Mouse (Mus musculus) fibroblast of lung, adult 2 months (primary cell): ENCODE data around the gene Mpv17l.
"Not testable (repeated sequence)": the region's sequence is repeated elsewhere in the genome, so short reads cannot be mapped to it uniquely, and the experiment has no call there.

Source experiments
- DNase-seq: peaks from one replicate; pipeline ENCODE4 v3.0.0-alpha.2; 2011; ENCODE audit warnings: low read depth

Gene Mpv17l

DNA sequence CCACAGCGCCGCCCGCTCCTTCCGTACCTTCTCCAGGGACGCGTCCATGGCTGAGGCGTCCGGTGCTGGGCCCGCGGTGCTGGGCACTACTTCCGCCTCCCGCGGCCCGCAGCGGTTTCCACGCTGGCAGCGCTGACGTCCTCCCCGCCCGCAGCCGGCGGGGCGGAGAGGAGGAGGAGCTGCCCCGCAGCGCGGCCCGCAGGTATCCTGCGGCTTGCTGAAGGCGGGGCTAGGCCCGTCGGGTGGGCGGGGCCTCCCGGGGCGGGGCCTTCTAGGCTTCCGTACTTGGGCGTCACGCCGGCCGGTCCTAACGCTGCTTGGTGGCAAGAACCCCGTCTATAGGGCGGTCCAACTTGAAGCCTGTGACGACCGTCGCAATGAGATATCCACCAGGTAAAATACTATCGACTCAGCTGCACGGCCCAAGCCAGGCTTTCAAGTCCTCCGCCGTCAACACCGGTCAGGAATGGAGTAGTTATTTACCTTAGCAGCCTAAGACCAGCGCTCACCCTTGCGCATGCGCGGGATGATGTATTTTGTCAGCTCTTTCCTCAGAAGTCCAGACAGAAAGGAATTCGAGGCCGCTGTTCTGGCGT, at the start of gene Mpv17l, which contains the start of gene Pdxdc1:
TSS of gene Mpv17l (plus strand) at position 274 of the 596 bp plus-strand sequence.
TSS of gene Pdxdc1 (minus strand) at position 244 of the 596 bp plus-strand sequence.
- peak; percentile 93 for DNase-seq

DNA sequence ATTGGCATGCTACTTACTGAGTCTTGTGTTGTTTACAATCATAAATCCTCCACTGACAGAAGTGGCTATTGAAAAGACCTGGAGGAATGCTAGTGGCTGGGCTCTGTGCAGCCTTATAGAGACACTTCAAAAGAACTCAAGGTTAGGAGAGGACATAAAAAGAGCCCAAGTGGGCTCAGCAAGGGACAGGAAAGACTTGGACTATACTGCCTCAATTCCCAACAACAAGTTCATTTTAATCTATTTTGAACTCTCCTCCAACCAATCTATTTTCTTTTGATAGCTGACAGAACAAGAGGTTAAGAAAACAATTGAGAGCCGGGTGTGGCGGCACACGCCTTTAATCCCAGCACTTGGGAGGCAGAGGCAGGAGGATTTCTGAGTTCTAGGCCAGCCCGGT, 49.1 kb upstream of the Mpv17l start:
- DNase-seq = no peak

DNA sequence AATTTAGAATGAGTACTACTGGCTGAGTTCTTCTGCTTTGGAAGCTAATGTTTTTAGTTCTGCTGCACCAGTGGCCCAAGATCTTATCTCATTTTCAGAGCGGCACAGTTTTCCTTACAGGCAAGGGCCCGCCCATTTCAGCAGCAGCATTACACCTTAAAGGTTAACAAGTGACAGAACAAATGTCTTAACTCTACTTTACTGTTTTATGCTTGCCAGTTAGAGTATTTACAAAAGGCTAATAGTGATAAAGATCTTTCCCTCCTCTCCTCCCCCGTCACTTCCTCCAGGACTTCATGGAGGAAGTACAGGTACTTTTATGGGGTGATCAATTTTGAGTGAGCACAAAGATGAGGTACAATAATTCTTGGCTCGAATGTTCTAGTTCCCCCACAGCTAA, 36.9 kb upstream of the Mpv17l start:
- DNase-seq = no peak

DNA sequence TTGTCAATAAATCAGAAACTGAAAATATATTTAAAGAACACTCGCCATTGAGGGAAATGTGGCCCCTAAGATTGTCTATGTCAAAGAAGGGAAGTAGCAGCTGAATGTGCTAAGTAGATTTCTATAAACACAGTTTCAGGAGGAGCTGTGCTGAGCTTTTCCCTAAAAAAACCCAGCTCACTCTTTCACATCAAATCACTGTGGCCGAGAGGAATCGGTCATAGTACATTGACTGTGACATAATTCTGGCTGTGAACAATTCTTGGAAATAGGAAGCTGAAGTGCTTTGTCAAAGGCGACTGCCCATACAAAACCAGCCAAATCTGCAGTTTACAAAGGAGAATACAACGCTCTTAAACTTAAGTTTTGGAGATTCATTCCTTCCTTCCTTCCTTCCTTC, 36.3 kb upstream of the Mpv17l start:
- DNase-seq = no peak

DNA sequence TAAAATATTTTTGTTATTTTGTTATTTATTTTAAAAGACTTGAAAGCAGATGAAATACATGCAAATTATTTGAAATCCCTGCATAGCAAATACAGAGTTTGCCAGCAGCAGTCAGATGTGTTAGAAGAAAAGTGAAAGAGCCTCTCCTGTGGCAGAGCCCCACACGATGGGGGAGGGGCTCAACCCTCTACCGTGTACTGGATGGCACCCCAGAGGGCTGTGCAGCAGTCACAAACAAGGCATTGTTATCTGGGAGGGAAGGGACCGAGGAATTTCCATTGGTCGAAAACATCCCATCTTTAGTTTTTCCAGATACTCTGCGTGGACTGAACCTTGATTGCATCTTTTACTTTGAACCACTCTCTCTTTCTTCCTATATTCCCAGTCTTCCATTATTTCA, 35.6 kb upstream of the Mpv17l start:
- not testable (repeated sequence) for DNase-seq

DNA sequence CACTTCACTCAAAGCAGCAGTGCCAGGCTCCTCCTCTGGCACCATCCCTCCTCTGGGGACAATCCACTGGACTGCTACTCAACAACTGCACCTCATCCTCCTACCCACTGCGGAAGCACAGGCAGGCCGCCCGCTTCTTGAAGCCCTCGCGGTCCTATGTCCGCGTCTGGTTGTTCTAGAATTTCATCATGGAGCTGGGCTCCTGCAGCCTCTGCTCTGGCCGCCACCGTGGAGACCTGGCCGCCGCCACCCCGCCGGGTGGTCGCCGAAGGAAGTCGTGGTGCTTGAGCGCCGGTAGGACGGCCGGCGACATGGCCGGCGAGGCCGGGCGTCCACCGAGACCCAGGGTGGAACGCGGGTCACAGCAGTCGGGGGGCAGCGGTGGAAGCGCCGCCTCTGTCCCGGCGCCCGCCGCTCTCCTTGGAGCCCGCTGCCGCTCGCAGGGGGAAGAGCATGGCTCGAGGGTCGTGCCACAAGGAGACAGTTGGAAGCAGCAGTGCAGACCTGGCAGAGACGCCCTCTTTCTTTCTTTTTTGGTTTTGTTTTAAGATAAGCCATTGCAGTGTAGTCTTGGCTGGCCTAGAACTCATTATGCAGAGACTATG, 34.9 kb upstream of the Mpv17l start:
- no peak for DNase-seq

DNA sequence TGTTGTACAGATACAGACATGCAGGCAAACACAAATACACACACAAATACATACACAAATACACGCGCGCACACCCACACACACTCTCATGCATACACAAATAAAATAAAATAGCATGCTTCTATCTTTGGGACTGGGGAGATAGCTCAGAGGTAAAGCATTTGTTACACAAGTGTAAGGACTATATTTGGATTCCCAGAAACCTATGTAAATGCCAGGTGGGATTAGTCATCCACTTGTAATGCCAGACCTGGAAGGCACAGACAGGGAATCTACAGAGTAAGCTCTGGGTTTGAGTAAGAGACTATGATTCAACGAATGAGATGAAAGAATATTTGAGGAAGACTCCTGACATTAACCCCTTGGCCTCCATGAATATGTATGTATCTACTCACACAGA, 27.5 kb upstream of the Mpv17l start:
- no peak for DNase-seq

DNA sequence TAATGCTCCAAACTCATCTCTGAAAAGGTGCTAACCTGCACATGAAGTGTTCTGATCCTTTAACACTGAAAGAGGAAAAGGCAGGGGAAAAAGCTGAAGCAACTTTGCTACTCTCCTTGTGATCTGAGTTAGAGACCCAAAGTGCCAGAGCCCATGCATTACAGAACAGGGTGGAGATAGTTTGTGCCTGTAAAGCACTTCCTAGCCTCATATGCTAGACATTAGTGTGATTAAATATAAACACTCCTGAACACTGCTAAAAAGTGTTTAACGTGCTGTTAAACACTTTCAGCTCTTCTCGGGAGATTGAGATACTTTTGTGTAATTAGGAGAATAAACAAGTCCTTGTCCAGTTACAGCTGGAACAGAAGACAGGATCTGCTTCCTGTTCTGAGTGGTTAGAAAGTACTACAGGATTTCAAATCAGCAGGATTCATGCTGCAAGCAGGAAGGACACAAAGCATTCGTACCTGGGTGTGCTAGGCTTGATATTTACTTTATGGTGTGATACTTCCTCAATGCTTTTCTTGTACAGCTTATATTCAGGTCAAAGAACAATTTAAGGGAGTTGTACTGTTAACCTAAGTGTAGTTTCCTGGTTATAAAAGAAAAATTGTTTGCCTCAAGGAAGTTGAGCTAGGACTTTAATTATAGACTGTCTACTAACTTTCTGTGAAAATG, 19.7 kb upstream of the Mpv17l start:
- DNase-seq = no peak

DNA sequence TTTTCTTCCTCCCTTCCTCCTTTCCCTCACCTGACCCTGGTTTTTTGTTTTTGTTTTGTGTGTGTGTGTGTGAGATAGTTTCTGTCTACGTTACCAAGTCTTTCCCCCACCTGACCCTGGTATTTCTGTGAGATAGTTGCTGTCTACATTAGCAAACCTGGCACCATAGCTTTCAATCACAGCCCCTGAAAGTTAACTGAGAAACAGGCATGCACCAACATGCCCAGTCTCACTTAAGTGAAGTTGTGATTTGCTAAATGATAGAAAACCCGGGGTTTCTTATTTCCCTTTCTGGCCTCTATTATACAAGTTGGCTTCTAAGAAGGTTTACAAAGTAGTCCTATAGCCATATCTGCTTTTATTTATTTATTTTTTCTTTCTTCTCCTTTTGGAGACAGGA, 12.5 kb upstream of the Mpv17l start:
- no peak for DNase-seq

DNA sequence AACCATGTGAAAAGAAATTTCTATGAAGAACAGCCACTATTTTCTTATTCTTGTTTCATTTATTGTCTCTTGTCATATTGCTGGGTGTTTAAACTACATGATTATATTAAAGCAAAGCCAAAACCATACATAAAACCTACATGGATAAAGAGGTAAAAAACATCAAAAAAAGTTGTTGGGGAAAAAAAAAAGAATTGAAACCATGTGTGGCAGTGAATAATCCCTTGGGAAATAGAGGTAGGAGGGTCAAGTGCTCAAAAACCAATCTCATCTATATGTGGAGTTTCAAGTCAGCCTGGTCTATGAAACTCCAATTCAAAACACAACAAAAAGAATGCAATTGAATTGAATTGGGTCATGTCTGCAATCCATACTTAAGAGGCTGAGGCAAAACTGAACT, 10.1 kb upstream of the Mpv17l start:
- no peak for DNase-seq

DNA sequence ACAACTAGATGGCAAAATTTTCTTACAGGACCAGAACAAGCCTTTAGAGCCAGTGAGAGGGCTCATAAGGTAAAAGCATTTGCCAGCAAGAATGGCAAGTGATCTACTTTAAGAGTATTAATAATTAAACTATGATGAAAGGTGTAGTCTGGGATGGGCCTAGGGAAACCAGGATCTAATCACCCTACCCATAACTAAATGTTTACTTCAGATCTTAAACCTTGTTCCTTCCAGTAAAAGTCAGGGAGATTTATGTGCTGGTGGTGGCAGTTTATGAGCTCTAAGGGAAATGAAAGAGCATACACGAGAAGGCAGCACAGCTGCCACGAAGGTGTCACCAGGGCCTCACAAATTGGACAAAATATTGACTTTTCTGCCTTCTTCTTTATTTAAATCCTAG, 8.9 kb upstream of the Mpv17l start:
- DNase-seq = no peak

DNA sequence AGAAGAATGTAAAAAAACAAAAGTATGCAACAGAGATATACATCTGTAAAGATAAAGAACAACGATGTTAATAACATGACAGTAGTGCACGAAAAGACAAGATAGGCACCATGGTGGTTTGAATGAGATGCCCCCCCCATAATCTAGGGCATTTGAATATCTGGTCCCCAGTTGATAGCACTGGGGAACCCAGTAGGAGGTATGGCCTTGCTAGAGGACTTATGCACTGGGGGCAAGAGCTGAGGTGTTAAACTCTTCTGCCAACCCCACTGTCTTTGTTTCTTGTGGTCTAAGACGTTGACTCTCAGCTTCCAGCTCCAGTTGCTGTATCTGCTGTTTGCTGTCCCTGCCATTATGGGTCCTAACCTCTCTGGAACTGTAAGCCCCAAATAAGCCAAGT, 7.2 kb upstream of the Mpv17l start:
- no peak for DNase-seq

DNA sequence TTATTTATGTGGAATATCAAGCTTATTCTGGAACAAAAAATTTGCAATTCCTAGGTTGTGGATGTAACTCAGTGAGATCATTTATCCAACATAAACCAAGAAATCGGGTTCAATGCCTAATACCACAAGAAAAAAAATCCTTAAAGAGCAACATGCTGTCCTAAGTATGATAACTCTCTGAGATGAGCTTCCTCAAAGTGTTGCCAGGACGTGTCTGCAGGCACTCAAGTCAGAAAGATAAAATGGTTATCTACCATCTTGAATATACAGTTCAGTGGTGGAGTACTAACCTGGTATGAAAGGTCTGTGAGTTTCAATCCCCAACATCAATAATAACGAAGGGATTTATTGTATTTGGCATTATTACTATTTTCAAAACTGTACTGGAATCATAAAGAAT, 6.6 kb upstream of the Mpv17l start:
- DNase-seq = no peak

DNA sequence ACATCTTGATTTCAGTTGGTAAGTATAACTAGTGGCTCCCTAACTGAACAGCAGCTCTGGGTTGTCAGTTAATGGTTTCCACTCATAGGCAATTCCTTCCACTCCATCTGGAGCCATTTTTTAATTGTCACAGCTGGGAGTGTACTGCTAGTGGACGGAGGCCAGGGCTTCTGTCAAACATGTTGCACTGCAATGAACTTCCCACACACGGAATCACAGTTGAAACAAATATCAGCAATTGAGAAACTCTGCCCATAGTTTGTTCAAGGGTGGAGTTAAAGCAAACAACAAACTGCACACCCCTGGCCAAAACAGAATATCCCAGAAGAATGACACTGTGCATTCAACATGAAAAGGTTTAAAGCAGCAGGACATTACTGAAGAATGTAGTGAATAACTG, 4.0 kb upstream of the Mpv17l start:
- no peak for DNase-seq

DNA sequence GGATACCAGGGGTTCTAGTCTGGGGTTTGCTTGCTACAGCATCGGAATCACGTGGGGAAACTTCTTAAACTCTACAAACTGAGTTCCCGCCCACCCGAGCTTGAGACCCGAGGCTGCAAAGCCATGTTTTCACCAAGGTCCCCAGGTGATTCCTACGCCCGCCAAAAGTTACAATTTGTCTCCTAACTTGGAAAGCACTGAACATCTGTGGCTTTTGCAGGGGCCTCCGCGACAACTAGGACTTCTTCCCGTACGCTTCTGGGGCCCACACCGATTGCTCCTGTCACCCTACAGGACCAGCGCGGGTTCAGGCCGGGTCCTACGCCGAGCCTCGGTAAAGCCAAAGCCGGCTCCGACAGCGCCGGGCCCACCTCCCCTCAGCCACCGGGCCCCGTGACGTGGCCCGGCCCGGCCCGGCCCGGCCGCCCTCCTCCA, 547 bp upstream of the Mpv17l start:
- no peak for DNase-seq

DNA sequence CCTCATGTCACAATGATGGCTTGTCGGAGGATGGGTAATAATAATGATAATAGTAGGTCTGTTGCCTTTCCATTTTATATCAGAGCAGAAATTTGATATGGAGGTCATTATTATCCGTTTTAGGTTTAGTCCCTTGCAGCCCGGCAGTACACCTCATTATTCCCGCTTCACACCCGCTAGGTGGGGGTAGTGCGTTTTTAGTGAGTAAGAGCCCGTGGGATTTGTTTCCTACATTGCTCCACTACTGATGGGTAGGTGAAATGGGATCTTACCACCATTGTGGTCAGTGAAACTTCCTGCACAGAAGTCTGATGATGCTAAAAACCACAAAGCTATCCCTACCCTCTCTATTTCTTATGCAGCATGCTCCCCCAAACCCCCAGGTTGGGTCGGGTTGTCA, 527 bp downstream of the Mpv17l start:
- DNase-seq = peak; percentile 89

DNA sequence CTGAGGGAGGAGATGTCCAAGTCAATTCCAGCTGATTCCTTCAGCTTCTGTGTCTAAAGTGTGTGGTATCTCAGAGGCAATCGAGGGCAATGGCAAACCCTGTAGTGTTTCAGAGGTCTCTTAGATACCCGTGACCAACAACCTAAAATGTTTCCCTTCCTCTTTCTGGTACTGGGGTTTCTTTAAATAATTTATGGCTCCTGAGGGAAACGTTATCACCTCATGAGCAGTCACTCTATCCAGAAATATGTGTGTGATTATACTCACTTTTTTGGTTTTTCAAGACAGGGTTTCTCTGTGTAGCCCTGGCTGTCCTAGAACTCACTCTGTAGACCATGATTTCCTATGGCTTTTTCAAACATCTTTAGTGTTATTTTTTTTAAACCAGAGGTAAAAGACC, 4.3 kb downstream of the Mpv17l start:
- no peak for DNase-seq

DNA sequence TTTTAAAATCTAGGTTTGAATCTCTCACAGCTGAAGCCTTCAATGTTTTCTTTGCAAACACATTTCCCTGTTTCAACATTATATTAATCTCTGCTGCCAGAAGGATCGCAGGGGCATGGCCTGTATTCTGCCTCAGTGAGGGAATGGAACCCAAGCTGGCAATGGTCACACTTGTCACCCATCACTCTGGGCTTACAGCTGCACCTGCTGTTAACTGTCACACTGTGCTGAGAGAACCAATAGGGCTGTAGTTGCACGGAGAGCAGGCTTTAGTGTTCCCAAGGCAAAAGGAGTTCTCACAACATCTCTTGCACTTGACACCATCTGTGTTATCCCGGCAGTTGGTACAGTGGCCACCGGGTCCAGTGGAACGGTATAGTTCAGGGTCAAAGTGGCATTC, 17.1 kb downstream of the Mpv17l start:
- DNase-seq = no peak

DNA sequence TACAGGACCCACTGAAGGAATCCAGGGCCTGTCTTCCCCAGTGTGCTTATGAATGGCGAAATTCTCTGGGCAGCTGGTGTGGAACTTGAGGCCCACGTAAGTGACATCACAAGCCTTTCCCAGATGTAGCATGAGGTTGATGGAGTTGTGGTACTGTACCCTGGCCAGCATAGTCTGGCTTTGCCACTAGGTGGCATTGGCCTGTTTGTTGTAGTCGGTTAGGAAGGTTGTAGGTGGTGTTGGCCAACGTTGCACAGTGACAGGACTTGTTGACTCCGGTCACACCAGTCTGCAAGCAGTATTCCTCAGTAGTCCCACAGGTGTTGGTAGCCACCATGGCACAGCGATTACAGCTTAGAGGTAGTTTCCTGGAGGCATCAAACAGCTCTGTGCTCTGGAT, 18.1 kb downstream of the Mpv17l start:
- no peak for DNase-seq

DNA sequence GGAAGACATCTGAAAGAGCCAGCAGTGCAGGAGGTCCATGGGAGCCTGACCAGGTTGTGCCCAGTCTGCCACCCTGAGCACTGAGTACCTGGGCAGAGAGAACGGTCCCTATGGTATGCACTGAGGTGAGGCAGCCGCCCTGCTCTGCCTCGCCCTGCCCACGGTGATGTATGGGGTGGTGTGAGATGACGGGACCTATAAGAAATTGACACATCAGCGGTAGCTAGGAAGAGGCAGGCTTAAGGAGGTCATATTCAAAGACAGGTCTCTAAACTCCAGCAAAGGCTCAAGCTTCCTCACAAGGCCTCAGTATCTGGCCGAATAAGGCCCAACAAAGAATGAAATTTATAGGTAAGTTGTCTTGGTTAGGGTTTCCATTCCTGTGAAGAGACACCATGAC, 18.8 kb downstream of the Mpv17l start:
- DNase-seq = no peak

DNA sequence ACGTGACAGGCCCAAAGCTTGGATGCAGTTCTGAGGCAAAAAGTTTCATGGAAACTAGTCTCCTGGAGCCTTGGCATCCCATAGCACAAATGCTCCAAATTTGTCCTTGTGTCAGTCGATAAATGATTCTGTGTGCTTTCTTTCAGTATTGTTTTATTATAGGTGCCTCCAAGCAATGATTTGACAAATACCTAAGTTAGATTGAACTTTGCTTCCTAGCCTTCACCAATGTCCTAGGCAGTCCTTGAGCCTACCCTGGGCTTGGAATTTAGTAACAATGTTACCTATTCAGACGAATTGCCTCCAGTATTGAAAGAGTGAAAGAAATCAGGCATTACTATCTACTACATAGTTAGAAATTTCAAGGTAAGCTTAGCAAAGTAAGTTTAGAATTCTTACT, 19.5 kb downstream of the Mpv17l start:
- DNase-seq = not testable (repeated sequence)

DNA sequence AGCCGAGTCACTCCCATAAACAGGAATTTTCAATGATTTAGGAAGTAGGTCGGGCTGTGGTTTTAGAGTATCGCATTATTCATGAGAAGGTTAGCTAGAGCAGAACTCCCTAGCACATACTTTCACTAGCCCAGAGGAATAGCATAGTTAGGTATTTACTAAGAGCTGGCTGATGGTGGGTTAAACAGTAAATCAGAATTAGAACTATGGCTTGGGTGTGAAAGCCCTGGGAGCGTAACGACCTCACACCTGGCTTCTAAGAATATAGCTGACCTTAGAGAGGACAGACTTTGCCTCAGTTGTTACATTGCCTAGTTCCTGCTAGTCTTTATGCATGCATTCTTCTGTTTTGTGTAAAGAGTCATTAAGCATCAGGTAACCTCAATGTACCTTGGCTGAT, 20.0 kb downstream of the Mpv17l start:
- not testable (repeated sequence) for DNase-seq

DNA sequence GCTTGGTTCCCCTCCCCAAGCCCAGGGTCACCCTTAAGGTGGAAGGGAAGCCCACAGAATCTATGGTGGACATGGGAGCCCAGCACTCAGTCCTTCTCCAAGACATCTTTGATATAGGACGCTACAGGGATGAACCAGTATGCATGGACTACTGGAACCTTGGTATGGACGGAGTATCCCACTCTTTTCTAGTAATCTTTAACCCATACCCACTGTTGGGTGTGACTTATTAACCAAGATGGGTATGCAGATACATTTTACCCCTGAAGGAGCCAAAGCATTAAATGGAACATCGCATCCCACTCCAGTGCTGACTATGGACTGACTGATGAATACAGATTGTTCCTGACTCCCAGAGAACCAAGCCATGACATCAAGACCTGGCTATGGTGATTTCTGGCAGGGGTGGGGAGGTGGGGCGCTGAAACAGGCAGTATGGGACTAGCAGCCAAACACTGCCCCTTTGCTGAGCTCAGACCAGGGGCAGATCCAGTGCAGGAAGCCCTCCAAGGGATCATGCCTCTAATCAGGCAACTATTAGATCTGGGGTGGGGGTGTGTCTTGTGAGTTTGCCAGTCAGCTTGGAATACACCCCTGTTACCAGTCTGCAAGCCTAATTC, 24.6 kb downstream of the Mpv17l start:
- DNase-seq = no peak
